Mouse (Mus musculus): ENCODE data around the gene Cacna2d4.

Gene Cacna2d4

DNA sequence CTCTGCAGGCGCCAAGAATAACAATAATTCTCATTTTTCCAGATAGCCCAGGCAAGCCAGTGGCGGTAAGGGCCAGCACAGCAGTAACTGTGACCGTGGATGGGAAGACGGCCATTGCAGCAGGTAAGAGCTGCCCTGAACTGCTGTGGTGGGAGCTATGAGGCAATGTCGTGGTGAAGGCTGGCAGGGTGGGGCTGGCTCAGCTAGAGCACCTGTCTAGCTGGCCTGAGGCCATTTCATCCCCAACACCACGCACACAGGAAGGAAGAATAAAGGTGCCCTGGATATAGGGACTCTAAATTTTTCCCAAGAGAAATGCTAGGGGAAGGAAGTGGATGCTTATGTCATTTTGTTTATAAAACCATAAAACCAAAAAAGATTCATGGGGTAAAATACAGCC, 76.1 kb downstream of the Cacna2d4 start:
- DNase-seq (ENCODE audit: low spot score): no peak

DNA sequence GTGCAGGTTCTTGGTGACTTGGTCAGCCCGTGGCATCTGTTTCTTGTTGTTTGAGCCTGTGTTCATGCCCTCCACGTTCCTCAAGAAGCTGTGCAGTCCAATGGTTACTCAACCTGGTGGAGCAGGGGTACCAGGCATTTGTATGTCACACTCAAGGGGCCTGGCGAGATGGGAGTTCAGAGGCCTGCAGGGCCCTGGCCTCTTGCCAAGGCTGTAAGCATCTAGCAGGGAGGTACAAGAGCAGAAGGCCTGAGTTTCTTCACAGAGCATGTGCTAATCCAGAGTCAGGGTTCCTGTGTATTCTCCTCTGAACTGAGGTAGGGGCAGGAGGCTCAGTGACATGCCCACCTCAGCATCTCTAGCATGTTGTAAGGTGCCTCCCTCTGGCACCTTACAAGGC, 76.8 kb downstream of the Cacna2d4 start:
- DNase-seq (ENCODE audit: low spot score): no peak

DNA sequence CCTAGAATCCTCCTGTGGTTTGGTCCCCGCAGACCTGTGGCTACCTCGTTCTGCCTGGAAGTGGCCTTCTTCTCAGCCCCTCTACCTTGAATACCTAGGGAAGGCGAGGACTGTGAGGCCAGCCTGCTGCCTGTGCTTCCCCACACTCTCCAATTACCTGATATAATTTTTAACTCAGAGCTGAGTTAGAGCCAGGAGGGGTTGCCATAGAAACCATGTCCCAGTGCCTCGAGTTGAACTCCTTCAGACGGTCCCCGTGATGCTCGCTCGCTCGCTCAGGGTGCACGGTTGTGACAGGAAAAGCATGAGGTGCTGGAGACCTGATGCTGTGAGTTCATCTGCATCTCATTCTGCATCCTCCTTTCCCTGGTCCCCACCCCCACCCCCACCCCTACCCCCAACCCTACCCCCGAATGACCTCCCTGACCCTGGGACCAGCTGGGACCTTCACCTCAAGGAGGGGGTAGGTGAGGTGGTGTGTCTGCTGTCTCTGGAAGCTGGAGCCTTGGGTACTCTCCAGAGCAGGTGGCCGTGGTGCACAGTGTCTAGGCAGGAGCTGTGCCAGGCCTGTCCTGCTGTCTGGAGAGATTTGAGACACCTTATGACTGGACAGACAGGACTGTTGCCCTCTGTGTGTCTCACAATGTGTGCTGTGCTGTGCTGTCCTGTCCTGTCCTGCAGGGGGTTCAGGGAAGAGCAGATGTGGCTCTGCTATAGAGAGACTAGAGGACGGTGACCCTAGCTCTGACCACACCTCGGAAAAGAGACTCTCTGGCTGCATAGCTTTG, 77.5 kb downstream of the Cacna2d4 start:
- no peak for DNase-seq (ENCODE audit: low spot score)

DNA sequence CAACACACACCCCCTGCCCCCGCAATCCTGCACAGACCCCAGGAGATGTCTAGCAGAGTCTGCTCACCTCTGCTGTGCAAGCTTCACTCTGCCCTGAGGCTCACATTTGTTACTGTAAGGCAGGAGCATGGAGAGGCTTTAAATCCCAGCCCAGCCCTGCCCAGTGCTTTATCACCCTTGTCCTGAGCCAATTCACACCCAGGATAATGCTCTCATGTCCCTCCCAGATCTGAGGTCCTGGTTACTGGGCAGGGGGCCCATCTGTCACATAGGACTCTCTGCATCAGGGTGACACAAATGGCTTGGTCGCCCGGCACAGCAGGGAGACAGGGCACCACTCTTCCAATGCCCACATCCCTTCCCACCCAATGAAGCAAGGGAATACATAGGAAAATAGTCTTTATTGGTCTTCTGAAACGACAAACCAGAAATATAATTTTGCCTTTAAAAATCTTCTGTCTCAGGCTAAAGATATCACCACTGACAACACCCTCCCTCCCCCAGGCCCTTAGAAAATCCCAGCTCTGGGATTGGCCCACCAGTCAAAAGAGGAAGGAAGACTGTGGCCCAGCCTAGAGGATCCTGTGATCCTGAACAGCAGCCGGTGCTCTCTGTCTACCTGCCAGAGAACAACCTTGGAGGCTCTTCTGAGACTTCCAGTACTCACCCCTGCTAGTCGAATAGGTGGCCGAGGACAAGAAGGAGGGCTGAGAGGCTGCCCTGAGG, 78.6 kb downstream of the Cacna2d4 start:
- DNase-seq (ENCODE audit: low spot score): no peak

DNA sequence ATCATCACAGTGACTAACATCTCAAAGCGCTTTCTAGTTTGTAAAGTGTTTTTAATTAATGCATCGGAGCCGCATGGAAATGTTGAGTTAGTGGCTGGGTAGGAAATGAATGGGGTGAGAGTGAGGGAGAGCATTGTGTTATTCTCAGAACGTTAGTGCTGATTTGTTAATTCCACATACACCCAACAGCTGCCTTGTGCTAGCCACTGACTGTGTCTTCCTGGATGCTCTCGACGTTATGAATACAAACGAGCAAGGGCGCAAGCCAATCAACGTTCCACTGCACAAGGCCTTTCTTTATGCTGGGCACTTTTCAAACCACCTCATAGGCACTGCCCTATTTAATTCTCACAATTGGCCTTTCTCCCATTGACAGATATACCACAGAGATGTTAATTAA, 82.4 kb downstream of the Cacna2d4 start:
- no peak for DNase-seq (ENCODE audit: low spot score)

DNA sequence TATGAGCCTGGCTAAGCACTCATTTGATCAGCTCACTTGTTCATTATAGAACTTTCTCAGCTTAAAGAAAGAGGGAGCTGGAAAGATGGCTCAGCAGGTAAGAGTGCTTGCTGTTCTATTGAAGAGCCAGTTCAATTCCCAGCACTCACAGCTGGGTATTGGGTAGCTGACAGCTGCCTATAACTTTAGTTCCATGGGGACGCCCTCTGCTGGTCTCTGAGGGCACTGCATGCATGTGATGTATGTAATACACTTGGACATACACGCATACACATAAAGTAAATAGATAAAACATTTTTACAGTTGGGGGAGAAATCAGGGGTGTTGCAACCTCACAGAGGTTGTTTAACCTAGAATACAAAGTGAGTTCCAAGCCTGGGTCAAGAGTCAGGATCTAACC, 83.0 kb downstream of the Cacna2d4 start:
- DNase-seq (ENCODE audit: low spot score): no peak

DNA sequence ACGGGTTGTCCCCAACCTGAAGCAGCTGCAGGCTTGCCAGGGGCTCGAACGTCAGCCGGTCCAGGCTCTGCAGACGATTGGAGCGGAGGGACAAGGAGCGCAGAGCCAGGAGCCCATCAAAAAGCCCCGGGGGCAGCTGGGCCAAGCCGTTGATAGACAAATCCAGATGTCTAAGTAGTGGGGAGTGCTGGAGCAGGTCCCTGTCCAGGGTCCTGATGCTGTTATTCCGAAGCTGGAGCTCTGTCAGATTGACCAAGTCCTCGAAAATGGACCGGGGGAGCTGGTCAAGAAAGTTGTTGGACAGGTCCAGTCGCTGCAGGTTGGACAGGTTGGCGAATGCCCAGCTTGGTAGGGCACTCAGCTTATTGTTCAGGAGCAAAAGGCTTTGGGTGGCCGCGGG, 84.2 kb downstream of the Cacna2d4 start:
- peak; percentile 11 for DNase-seq (ENCODE audit: low spot score)

DNA sequence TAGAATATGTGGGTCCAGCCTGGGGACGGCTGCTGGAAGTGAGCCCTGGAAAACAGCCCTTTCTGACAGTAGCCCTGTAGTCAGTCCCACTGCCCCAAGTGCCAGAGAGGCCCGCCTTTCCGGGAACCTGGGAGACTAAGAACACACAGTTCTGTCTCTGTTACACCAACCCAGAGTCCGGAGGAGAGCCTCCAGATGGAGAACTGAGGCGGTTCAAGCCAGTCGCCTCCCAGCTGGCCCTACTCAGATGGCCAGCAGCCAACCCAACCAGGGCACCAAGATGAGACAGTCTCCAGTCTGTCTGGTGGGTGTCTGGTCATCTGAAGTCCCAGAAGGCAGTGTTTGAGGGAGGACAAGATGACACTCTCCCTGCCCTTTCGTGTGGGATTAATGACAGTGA, 85.4 kb downstream of the Cacna2d4 start:
- DNase-seq (ENCODE audit: low spot score): no peak

DNA sequence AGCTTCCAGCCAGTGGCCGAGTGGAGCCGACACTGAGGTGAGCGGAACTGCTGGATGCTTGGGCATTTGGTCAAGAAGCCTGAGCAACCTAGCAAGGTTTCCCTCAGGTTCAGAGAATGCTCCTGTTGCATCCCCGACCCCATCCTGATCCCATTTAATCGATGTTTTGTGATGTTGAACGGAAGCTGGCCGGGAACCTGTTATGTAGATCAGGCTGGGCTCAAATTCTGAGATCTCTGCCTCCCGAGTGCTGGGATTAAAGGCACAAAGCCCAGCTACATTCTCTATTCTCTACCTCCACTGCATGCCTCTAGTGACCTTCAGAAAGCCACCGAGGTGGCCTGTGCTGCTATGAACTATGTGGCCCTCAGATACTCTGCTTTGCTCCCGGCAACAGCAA, 88.5 kb downstream of the Cacna2d4 start:
- DNase-seq (ENCODE audit: low spot score): no peak

DNA sequence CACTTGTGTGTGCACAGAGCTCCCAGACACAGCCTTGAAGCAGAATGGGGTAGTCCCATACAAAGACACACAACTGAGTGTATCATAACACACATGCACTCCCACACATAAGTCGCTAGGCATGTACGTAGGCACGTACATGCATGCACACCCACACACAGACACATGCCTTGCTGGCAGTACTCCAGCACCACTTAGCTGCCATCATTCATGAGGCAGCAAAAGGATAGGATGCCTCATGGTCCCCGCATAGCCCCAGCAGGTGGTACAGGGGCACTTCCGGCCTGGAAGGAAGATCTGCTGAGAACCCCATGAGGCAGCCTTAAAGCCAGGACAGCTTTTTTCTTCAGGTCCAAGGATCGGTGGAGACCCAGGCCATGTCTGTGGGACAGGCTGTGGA, 89.7 kb downstream of the Cacna2d4 start:
- DNase-seq (ENCODE audit: low spot score): no peak

DNA sequence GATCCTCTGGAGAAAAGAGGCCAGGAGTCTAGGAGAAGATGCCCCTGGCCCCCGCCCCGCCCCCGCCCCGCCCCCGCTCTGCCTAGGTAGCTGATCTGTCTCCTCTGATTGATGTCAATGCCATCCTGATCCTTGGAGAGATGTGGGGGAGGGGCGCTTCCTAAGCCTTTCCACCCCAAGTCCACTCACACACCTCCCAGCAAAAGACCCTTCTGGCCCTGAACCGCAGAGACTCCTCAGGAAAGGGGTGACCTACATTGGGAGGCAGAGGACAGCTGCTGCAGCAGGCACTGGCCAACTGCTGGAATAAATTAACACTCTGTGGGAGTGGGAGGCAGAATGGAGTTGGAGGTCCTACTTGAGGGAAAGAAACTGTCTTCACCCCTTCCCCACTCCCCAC, 90.2 kb downstream of the Cacna2d4 start:
- no peak for DNase-seq (ENCODE audit: low spot score)

DNA sequence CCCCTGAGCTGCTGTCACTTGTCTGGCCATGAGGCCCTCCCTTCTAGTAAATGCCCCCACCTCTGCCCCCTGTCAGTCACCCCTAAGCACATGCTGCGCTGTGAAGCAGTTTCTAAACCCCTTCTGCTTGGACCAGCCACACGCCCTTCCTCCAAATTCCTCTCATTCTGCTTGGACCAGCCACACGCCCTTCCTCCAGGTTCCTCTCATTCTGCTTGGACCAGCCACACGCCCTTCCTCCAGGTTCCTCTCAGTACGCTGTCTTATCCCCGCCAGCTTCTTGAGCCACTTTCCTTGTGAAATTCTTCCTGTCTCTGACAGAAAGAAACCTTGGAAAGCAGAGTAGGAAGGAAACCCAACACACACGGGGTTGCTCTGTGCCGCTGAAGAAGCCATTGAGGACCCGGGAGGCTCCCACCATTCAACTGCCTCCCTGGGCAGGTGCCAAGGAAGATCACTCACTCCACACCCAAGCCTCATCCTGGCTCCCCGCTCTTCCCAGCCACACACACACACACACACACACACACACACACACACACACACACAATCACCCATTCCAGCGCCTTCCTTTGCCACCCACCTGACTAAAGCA, 92.3 kb downstream of the Cacna2d4 start:
- no peak for DNase-seq (ENCODE audit: low spot score)

DNA sequence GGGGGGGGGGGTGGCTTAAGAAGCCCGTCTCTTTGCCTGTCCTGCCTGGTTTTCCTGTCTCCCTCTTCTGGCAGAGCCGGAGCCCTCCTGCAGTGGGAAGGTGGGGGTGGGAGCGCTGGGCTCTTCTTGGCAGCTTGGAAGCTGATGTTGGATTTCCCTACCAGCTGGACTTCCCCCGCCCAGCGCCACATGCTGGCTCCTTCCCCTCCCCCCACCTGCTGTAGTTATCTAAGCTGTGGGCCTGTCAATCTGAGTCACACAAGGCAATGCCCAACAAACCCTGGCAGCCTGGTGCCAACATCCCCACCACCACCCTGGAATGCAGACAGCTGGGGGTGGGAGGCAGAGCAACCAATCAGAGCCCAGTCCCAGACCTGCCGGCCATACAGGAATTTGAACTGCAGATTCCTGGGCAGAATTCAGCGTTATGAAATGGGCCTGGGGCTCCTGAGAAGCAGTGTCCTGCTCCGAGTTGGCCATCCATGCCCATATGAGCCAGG, 92.9 kb downstream of the Cacna2d4 start:
- peak; percentile 42 for DNase-seq (ENCODE audit: low spot score)

DNA sequence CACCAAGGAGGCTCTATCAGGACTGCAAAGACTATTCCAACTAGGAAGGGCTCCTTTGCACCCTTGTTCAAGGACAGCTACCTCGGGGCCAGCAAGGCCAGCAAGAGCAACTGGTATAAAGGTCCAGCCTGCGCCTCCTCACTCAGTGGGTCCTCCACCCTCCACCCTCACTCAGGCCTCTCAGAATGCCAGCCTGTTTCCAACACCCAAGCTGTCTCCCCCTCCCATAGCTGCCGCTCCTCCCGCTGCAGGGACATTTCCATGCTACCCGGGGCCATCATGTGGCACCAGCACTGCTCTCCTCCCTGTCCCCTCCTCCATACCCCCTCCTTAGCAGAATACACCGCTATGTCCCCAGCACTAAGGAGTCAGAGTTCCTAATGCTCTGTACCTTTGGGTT, 93.6 kb downstream of the Cacna2d4 start:
- DNase-seq (ENCODE audit: low spot score): no peak

DNA sequence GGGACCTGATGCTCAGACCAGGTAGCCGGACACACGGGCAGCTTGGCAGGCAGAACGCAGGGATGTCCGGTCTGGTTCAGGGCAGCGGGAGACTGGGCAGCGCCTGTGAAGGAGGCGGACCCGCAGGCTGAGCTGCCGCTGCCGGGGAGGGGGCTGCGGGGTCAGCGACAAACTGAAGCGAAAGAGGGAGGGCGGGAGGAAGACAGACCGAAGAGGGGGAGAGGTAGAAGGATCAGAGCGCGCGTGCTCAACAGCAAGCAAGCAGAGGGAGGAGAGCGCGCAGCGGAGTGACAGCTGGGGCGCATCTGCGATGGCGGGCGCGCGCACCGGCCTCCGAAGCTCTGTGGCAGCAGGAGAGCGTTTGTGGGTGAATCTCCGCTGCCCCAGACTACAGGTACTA, 94.2 kb downstream of the Cacna2d4 start, which contains the start of gene Lrtm2:
Gene Lrtm2 (minus strand): TSS at position 261 of the 400 bp plus-strand sequence.
- no peak for DNase-seq (ENCODE audit: low spot score)

DNA sequence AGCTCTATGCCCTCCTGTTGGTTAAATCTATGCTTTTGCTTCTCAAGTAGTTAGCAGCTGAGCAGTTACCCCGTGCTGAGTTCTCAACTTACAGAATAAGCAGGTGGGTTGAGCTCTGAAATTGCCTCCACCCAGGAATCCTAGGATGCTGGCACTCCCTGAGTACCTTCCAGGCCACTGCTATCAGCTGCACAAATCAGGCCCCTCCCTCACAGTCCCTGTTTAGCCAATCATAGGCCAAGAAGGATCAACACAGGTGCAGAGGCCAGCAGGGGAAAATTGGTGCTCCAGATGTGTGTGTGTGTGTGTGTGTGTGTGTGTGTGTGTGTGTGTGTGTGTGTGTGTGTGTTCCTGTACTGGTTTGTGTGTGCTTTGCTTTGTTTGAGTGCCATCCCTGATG, 95.8 kb downstream of the Cacna2d4 start:
- peak; percentile 36 for DNase-seq (ENCODE audit: low spot score)

DNA sequence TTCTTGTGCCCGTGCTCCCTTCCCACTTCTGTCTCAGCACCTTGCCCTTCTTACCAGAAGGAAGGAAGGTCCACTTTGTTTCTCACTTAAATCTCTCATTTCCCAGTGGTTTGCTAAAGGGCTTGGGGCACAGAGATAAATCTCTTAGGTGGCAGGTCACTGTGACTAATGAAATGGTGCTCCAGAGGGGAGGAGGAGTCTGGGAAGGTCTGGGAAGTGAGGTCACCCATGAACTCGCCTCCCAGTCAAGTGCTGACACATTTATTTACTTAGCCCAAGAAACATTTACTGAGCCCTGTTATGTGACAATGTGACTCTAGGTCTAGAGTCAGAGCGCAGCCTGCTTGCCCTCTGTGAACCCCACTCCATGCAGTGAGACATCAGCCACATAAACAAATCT, 96.9 kb downstream of the Cacna2d4 start:
- peak; percentile 64 for DNase-seq (ENCODE audit: low spot score)

DNA sequence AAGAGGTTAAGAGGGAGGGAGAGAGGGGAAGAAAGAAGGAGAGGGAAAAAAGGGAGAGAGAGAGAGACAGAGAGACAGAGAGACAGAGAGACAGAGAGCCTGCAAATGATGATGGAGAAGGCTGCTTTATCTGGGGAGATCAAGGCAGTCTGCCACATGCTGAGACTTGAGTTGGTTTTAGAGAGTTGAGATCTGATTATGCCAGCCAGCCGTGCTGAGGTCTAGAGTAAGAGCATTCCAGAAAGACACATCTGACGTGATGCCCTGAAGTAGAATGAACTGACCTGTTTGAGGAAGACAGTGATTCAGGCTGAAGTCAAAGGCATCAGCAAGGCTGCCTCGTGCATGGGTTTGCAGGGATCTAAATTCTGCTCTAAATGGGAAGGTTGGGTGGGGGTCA, 97.5 kb downstream of the Cacna2d4 start:
- no peak for DNase-seq (ENCODE audit: low spot score)

DNA sequence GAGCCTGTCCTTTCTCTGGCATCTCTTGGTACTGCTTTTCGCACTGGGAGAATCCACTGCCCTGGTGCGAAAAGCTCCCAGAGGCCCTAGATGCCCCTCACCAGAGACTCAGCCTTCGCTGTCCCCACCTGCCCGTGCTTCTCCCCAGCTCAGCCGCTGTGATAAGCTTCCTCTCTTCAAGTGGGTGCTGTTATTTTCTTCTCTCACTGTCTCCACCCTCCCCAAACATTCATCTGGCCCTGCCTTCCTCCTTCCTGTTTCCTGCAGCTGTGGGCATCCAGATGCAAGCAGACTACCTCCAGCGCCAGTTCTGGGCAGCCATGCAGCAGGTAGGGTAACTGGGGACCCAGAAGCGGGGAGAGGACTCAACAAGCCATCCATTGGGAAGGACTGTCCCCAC, 99.8 kb downstream of the Cacna2d4 start:
- peak; percentile 29 for DNase-seq (ENCODE audit: low spot score)

DNA sequence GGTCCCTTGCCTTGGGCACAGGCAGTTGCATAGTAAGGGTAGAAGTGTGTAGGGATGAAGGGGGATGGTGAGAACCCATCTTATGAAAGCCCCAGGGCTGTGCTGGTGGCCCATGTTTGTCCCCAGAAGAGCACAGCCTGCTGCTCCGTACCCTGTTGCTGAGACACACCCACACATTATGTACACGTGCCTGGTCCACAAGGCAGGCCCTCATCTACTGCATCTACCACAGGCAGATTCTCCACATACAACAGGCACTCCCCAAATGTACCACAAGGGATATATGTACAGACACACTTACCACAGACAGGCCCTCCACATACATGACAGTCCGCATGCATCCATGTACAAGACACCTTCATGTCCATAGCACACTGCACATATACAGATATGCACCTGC, 101.0 kb downstream of the Cacna2d4 start:
- no peak for DNase-seq (ENCODE audit: low spot score)

DNA sequence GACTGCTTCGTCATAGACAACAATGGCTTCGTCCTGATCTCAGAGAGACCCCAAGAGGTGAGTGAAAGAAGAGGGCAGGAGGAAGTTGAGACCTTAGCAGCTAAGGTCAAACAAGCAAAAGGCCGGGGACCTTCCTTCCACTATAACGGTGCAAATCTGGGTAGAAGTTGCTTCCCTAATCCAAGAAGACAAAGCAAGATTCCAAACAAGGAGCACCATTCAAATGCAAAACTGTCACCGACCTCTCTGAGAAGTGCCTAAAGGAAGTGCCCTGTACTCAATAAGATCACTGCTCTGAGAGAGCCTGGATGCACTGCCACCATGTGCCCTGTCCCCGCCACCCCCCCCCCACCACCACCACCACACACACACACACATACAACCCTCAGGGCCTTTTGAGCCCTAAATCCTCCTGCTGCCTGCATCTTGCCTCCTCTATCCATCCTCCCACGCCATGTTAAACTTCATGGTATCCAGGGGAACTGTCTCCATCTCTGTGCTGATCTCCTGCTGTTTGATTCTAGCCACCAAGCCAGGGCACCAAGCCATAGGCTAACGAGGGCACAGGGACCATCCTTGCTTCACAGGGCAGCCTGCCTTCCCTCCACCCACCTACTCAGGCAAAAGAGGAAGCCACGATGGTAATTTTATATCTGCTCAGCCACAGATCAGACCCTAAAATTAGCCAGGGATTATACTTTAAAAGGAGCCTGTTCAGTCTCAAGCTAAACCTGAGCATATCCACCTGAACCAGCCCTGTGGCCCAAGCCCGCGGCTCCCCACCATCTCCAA, 102.0 kb downstream of the Cacna2d4 start:
- no peak for DNase-seq (ENCODE audit: low spot score)

DNA sequence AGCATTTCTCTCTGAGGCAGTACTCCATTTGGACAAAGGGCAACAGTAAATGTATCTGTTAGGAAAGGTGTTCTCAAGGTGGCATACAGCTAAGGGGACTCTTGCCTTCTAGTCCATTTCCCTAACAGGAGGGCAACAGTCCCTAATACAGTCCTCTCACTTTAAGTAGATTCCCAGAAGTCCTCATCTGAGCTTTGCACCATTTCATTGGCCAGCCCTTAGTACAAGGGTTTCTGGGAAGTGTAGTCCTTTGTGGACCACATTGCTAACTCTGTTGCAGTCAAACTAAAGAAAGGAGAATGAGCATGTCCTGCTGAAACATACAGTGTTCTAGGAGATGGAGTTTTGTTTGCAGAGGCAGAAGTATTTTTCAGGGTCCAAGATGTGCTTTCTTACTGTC, 105.1 kb downstream of the Cacna2d4 start:
- DNase-seq (ENCODE audit: low spot score): peak; percentile 44

All from lung, postnatal 25 days (tissue).